Mouse (Mus musculus): ENCODE data around the gene Hint3. TPM values are rescaled to one million over a fixed set of nuclear protein-coding genes. Genes with fewer than 3 reads are reported as not detected.
"Not testable (repeated sequence)": the region's sequence is repeated elsewhere in the genome, so short reads cannot be mapped to it uniquely, and the experiment has no call there.

The Hint3 gene
- 10 to 100 TPM; 26.4 to 33.8 TPM for total RNA-seq (2021)

DNA sequence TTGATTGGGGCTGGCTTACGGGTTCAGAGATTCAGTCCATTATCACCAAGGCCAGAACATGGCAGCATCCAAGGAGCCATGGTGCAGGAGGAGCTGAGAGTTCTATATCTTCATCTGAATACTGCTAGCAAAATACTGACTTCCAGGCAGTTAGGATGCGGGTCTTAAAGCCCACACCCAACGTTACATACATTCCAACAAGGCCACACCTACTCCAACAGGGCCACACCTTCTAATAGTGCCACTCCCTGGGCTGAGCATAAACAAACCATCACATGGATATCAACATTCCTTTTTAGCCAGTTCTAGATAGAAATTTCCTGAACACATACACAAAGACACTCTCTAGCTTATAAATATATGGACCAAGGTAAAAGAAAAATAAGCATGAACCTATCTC is at the start of gene Hint3:
Hint3 (minus strand) TSS at position 120 of the 400 bp plus-strand sequence.
- intact Hi-C loops (cut with DNase I) = loop anchor here (10.0 kb wide), 1 partner anchor 175 kb away; the partner anchor contains the start of gene Ncoa7
- no peak for DNase-seq

DNA sequence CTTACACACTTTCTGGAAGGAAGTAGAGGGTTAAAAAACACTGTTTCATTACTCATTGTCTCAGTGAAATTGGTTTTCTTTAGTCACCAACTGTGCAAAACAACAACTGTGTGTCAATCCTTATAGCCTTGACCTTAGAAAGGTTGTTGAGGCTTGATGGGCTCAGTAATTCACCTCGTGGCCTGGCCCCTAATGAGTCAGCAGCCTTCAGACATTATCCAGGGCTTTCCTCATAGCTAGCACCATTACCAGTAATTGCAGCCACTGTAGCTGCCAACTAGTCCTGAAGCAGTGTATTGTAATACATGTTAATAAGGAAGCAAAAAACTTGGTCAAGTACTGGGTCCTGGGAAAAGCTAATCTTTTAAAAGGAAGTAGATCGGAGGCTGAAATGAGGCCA is 48.6 kb upstream of the Hint3 start:
- DNase-seq = no peak
- intact Hi-C loops (cut with DNase I) = no loop called here

DNA sequence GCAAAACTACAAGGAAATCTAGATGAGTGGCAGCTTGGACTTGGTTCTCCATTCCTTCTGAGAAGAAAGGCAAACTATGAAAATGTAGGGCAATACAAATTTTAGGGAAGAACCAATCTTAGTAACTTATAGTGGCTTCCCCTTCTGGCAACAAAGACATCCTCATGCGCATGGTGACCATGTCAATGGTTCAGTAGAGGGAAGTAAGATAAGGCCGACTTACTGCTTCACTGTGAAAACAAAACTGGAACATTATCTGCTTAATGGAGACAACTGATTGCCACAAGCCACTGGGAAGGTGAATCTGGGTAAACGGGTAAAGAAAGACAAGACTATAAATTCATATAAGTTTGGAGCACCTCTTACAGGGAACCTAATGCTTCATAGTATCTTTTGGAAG is 45.4 kb upstream of the Hint3 start:
- DNase-seq = no peak
- intact Hi-C loops (cut with DNase I) = no loop called here

DNA sequence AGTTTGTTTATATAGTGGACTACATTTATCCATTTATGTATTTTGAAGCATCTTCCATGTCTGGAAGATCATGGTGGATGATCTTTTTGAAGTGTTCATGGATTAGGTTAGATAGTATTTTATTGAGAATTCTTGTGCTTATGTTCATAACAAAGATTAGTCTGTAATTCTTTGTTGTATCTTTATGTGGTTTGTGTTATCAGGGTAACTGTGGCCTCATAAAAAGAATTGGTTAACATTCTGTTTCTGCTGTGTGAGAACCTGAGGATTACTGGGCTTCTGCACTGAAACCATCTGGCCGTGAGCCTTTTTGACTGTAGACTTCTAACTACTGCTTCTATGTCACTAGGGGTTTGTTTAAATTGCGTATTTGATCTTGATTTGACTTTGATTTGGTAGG is 37.1 kb upstream of the Hint3 start:
- intact Hi-C loops (cut with DNase I) = no loop called here
- no peak for DNase-seq

DNA sequence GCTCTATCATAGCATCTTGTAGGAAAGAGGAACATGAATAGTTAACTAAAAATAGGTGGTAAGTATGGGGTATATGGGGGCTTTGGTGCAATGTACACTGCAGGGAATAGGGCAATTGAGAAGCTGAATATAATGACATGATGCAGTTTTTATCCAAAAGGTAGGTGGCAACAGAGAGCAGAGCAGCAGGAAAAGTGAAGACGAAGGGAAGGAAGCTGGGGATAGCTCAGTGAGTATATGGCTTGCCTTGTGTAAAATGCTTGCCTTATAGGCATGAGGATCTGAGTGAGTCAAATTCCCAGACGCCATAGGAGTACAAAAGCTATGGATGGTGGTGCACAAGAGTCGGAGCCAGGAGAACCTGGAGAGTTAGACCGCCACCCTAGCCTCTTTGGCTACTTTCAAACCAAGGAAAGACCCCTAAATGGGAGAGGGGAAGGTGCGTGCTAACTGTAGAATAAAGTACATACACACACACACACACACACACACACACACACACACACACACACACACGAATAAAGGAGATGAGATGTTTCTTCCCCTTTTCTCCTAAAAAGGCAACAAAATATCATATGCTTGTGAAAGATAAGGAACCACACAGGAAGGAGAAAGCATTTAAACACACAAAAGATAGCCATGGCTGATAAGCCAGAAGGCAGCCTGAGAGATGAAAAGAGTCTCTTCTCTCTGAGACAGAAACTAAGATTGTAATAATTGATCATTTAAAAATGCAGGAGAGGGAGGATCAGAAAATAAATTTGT is 31.3 kb upstream of the Hint3 start:
- intact Hi-C loops (cut with DNase I) = no loop called here
- no peak for DNase-seq

DNA sequence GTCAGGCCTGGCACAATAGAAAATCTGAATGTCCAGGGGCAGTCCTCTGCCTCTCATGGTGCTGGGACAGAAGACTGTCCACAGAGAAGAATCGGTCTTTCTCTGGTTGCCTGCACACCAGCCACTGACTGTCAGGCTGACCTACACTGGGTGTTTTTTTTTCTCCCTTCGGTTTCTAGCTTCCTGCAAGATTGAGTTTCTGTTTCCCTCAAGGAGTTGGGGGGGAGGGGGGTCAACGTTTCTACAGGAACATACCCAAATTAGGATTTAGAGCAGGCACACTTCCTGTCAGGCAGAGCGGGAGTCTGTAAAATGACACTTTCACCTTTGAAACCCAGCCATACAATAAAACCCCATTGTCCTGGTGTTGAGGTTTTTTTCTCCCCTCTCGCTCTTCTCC is 26.2 kb upstream of the Hint3 start:
- DNase-seq = no peak
- intact Hi-C loops (cut with DNase I) = no loop called here

DNA sequence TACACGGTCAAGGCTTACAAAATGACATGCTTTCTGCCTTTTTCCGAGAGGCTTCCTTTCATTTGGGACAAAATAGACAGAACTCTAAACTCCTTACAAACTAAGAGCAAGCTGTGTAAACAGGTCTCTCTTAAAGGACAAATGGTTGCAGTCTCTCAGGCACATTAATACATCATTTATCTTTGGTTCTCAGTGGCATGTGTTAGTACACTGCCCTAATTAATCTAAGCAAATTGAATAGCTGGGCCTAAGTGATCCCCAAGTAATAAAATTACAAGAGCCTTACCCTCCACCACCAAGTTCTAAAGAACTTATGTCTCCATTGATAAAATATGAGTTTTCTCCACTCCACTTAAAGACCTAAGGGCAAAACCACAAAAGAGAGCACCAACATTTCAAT is 18.2 kb upstream of the Hint3 start:
- intact Hi-C loops (cut with DNase I) = no loop called here
- no peak for DNase-seq

DNA sequence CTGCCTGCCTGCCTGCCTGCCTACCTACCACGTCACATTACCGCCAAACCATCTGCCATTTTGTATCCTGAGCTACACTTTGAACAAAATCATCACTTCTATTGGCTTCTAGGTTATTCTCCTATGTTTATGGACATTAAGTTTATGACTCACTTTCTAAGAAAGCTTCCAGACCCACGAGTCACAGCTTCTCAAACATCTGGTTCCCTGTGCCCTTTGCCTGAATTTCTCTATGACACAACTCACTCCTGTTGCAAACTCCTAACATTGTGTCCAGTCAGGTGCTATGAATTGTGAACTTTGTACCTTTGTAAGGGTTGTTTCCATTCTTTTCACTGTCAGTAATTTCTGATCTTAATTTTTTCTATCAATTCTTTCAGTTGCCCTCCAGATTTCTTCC is 8.8 kb upstream of the Hint3 start:
- intact Hi-C loops (cut with DNase I) = no loop called here
- DNase-seq = no peak

DNA sequence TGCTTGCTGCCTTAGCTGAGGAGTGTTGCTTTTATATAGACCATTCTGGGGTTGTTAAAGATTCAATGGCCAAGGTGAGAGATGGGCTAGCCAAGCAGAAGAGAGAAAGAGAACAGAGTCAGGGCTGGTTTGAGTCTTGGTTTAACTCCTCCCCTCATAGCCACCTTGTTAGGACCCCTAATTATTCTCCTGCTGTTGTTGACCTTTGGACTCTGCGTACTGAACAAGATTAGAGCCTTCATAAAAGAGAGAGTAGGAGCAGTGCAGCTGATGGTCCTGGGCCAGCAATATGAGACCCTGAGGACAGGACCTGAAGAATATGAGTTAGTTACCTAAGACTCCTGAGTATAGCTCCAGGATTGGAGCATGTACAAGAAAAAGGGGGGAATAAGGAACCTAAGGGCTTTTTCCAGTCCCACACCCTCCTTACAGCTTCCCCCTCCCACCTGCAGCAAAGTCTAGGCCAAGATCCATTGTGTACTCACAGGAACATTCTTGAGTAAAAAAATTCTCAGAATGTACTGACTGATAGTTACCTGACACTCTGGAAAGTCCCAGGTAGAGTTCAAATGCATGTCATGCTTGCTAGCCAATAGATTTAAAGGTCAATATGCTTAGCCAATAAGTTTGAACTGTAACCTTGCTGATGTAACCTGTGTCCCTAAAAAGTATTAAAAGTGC is 7.2 kb upstream of the Hint3 start:
- DNase-seq; intact Hi-C loops (cut with DNase I): not testable (repeated sequence)

DNA sequence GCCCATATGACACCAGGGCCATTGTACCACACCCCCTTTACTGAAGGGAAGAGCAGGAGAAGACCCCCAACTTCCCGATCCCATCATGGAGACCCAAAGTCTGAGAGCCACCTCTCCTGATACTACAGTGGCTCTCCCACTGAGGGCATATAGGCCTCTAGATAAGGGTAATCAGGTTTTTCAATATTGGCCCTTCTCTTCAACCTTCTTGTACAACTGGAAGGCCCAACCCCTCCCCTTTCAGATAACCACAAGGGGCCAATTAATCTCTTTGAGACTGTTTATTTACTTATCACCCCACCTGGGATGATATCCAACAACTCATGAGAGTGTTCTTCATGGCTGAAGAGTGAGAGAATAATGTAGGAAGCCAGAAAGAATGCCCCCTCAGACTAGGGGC is 3.3 kb upstream of the Hint3 start:
- intact Hi-C loops (cut with DNase I) = no loop called here
- no peak for DNase-seq

DNA sequence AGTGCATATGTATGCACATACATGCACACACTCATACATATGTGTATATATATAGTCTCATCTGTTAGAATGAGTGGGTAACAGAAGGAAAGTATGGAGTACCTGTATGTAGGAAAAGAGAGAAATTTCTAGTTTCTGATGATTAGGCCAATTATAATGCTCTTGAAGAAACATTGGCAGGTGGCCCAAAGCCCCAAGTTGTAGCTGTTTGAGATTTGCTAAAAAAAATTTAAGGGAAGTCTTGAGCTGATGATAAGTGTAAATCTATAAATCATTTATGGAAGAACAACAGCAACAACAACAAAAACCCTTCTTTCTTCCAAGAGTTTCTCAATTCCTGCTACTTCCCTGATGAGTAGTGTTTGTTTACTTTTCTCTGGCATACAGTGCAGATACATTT is 545 bp upstream of the Hint3 start:
- intact Hi-C loops (cut with DNase I) = loop anchor here (10.0 kb wide), 1 partner anchor 175 kb away; the partner anchor contains the start of gene Ncoa7
- DNase-seq = no peak

DNA sequence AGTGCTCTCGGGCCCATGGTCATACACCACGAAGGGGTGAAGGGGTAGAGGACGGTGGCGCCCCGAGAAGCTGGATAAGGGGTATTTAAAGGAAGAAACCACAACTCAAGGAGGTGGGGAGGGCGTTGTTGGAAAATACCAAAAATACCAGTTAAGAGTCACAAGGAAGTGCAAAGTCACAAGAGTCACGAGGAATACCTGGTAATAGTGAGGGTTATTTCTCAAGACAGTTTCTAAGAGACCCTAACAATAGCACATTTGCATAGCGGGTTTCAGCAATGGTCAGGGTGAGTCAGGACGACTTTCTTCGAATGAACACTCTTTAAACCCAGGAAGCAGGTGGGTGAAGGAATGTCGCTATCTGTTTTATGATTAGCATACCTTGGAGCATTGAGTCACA is 988 bp downstream of the Hint3 start:
- DNase-seq = not testable (repeated sequence)
- intact Hi-C loops (cut with DNase I) = loop anchor here (10.0 kb wide), 1 partner anchor 176 kb away; the partner anchor contains the start of gene Ncoa7

DNA sequence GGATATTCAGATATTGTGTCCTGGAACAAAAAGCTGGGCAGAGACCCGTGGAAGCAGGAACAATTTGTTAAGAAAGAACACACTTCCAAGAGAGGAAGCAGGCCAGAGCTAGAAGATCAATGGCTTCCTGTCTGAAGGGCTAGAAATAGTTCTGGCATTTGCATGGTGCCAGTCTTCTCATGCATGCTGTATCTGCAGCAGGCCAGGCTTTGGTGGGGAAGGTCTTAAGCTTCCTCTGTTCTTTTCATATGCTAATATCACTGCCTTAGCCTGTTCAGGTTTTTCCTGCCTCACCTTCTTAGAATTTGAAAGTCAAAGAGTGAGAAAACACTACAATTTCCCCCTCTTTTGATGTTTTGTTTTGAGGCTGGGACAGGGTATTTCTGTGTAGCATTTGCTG is 1.9 kb downstream of the Hint3 start:
- no peak for DNase-seq

DNA sequence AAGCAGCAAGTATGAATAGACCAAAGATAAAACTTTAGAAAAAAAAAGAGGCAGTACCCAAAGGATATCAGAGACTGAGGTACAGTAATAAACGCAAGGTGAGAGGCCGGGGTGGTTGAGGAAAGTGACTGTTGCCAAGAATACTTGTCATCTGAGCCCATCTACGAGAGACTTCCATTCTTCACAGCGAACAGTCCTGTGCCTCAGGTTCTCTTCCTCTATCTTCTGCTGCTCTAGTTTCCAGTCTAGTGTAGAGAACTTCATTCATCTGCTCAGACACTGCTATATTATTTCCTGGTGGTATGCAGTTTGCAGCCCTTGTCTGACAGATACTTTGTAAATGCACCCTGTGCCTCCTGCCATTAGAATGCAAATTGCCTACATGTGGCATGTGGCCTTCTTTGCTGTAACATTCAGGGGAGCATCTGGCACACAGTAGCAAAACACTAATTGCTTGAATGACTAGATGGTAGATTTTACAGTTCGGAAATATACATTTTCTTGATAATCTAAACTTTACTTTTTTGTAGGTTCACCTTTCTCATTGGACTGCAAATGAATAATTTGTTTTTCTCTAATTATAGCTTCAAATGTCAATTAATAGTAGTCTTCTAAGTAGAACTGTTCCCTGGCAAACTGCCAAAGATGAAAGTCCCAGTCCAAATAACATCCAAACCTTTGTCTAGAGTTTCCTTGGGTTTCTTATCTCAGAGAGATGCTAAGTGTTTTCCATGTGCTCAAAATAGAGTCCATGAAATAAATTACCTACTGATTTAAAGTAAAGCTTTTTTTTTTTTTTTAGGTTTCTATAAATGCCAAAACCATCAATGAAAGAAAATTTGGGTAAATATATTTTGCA is 5.0 kb downstream of the Hint3 start:
- intact Hi-C loops (cut with DNase I) = loop anchor here (10.0 kb wide), 1 partner anchor 180 kb away; the partner anchor contains the start of gene Ncoa7
- DNase-seq = no peak

More for the DNA sequence above, 1.9 kb downstream of the Hint3 start:
- intact Hi-C loops (cut with DNase I) = loop anchor here (10.0 kb wide), 1 partner anchor 177 kb away; the partner anchor contains the start of gene Ncoa7

DNA sequence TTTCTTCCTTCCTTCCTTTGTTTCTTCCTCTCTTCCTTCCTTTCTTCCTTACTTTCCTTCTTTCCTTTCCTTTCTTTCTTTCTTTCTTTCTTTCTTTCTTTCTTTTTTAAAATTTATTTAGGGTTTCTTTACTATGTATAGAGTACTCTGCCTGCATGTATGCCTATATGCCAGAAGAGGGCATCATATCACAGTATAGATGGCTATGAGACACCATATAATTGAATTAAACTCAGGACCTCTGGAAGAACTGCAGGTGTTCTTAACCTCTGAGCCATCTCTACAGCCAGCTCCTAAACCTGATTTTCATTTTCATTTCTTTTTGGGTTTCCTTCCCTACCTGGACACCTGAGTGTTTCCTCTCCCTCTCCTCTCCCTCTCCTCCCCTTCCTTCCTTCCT is 6.5 kb downstream of the Hint3 start:
- intact Hi-C loops (cut with DNase I) = loop anchor here (10.0 kb wide), 1 partner anchor 182 kb away; the partner anchor contains the start of gene Ncoa7

DNA sequence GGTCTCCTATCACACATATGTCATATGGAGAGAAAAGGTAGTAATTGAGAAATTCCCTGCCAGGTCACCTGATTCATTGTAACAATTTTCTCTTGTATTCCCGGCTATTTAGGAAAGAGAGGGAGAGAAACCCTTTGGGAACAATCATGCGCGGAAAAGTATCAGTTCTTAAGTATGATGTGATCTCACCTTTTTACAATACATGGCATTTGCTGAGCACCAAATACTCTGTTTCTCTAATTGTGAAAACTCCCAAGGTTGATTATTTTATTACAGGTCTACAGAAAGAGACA is 10.6 kb downstream of the Hint3 start:
- DNase-seq = no peak
- intact Hi-C loops (cut with DNase I) = no loop called here

More for the DNA sequence above, 6.5 kb downstream of the Hint3 start:
- no peak for DNase-seq

DNA sequence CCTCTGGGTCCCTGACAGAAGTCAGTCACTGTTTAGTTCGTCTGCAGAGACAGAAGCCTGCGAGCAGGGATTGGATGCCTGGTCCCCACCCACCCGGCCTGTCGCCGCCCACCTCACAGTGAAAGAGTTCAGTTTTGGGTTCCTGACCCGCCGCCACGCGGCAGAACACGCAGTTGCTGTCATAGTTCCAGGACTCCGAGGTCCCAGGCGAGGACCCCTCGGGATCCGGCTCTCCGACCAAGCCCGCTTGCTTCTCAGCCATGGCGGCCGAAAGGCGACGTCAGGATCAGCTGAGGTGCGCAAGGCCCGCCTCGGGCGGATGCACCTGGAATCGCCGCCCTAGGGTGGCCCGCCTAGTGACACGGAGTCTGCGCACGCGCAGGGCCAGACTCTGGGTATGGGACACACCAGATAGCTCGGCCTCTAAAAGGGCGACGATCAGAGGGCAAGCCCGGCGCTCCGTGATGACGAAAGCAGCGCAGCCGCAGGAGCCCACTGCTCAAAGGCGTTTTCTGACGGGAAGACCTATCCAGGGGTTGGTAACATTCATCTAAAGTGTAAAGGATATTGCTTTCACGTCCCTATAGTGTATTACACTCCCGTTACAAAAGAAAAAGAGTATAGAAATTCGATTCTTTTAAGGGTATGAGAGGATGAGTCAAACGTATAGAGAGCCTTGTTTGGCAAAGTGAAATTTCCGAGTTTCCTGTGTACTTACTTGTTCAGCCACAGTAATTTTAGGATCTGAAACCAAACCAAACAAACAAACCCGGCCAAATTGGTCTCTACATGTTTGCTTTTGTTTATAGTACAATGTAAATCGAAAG is 11.1 kb downstream of the Hint3 start:
- DNase-seq = peak; percentile 98
- intact Hi-C loops (cut with DNase I) = no loop called here

DNA sequence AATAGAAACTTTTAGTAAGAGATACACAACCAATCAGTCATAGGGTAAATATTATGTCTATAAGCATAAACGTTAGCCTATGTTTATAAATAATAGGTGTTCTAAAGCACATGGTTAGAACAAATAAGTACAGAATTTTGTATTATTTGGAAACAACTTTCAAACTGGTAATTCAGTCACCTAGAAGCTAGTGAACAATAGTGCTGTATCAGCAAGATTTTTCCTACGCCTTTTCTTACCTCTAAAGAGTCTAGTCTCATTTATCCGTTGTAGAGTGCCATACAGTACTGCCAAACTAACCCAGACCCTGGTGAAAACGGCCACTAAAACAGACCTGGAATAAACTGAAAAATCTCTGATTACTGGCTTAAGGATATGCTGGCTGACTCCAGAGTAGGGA is 16.4 kb downstream of the Hint3 start:
- intact Hi-C loops (cut with DNase I) = no loop called here
- DNase-seq = no peak

DNA sequence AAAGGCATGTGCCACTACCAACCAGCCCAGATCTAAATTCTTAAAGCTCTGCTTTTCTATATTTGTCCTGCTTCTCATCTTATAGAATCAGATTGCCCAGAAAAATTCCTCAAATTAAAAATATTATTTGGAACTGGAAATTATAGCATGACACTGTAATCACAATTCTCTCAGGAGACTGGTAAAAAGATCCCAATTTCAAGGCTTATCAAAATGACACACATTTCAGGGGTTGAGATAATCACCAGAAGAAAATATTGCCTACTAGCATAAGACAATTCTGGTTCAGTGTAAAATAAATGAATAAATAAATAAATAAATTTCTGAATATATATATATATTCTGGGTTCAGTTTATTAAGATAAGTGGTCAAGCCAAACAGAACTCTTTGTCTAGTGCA is 19.8 kb downstream of the Hint3 start:
- no peak for DNase-seq
- intact Hi-C loops (cut with DNase I) = no loop called here

DNA sequence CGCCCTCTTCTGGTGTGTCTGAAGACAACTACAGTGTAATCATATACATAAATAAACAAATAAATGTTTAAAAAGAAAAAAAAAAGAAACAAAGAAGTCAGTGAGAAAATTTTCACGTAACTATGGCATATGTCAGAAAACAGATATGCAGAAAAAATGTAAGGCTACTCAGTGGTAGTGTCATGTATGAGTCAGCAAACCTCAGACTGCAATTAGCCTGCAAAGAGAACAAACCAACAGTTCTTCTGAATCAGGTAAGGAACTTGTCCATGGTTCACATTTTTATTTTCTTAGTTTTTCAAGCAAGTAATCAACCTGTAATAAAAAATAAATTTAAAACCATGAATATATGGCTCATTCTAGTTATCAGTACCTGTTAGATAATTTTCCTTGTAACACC is 21.3 kb downstream of the Hint3 start:
- DNase-seq = no peak
- intact Hi-C loops (cut with DNase I) = no loop called here

All from left cerebral cortex, postnatal 4 days (tissue).